Mouse (Mus musculus) MEL (cell line): Measurements from ENCODE around the gene Acvrl1. TPM values are rescaled to one million over a fixed set of nuclear protein-coding genes. Genes with fewer than 3 reads are reported as not detected.

Experiments
- DNase-seq: peaks from one replicate; pipeline ENCODE4 v3.0.0; 2011; ENCODE audit warnings: low read depth, low spot score
- H3K27ac ChIP-seq: 2 replicates; pipeline ENCODE4 v1.5.1; 2012; ENCODE audit warnings: low read depth, mild to moderate bottlenecking, control low read depth, low read length, moderate library complexity; ENCODE audit not compliant: control insufficient read depth
- H3K27me3 ChIP-seq, 2 experiments: fragments of 150-350 bp in 1 of 2; sonication (generic) in 1 of 2; 2 replicates each; pipeline ENCODE4 v1.6.1; 2012; ENCODE audit warnings: low read length in 2 of 2, mild to moderate bottlenecking in 2 of 2, improper control_type of control experiment in 1 of 2, moderate library complexity in 1 of 2; ENCODE audit not compliant: insufficient read depth in 2 of 2, control insufficient read depth in 1 of 2
- H3K36me3 ChIP-seq, 2 experiments: 2 replicates each; pipeline ENCODE4 v1.6.1; 2012 to 2014; ENCODE audit warnings: low read length in 2 of 2, improper control_type of control experiment in 1 of 2, inconsistent platforms in 1 of 2, mild to moderate bottlenecking in 1 of 2; ENCODE audit not compliant: insufficient read depth in 2 of 2, control insufficient read depth in 1 of 2
- H3K4me1 ChIP-seq, 2 experiments: fragments of 150-350 bp in 1 of 2; sonication (generic) in 1 of 2; 2 replicates each; pipeline ENCODE4 v1.6.1; 2012; ENCODE audit warnings: low read length in 2 of 2, improper control_type of control experiment in 1 of 2, mild to moderate bottlenecking in 1 of 2; ENCODE audit not compliant: insufficient read depth in 2 of 2, control insufficient read depth in 1 of 2
- H3K4me3 ChIP-seq, 2 experiments: fragments of 150-350 bp in 1 of 2; sonication (generic) in 1 of 2; 2 replicates each; pipeline ENCODE4 v1.5.1; 2012; ENCODE audit warnings: low read depth in 2 of 2, low read length in 2 of 2, mild to moderate bottlenecking in 2 of 2, moderate library complexity in 2 of 2, control low read depth in 1 of 2, improper control_type of control experiment in 1 of 2; ENCODE audit not compliant: control insufficient read depth in 1 of 2, insufficient read depth in 1 of 2
- H3K79me2 ChIP-seq: 2 replicates; pipeline ENCODE4 v1.6.1; 2012; ENCODE audit warnings: mild to moderate bottlenecking, low read length, moderate library complexity; ENCODE audit not compliant: control insufficient read depth, poor library complexity, insufficient read depth
- H3K9ac ChIP-seq: 2 replicates; pipeline ENCODE4 v1.6.1; 2012; ENCODE audit warnings: low read depth, mild to moderate bottlenecking, control low read depth, low read length, moderate library complexity; ENCODE audit not compliant: control insufficient read depth, poor library complexity, severe bottlenecking
- H3K9me3 ChIP-seq: fragments of 150-350 bp; sonication (generic); replicated peaks from 2 replicates; pipeline ENCODE4 v1.6.1; 2012; ENCODE audit warnings: mild to moderate bottlenecking, low read length, improper control_type of control experiment, moderate library complexity; ENCODE audit not compliant: insufficient read depth
- BHLHE40 ChIP-seq: IDR thresholded peaks from 2 replicates; pipeline ENCODE4 v1.6.1; 2012; ENCODE audit warnings: low read depth, mild to moderate bottlenecking, inconsistent platforms, low read length, improper control_type of control experiment, borderline replicate concordance
- CHD1 ChIP-seq: IDR thresholded peaks from 2 replicates; pipeline ENCODE4 v1.6.1; 2012; ENCODE audit warnings: low read depth, mild to moderate bottlenecking, inconsistent platforms, low read length, improper control_type of control experiment
- CHD2 ChIP-seq: IDR thresholded peaks from 2 replicates; pipeline ENCODE4 v1.6.1; 2011; ENCODE audit warnings: low read length, improper control_type of control experiment
- E2F4 ChIP-seq: IDR thresholded peaks from 2 replicates; pipeline ENCODE4 v1.6.1; 2011; ENCODE audit warnings: low read depth, low read length, improper control_type of control experiment, borderline replicate concordance
- ELF1 ChIP-seq: IDR thresholded peaks from 2 replicates; pipeline ENCODE4 v1.6.1; 2014; ENCODE audit warnings: low read depth, mild to moderate bottlenecking, inconsistent platforms, low read length, improper control_type of control experiment, moderate library complexity
- EP300 ChIP-seq, 2 experiments: IDR thresholded peaks; 2 replicates each; pipeline ENCODE4 v1.6.1; 2011; ENCODE audit warnings: improper control_type of control experiment in 2 of 2, low read length in 2 of 2, low read depth in 1 of 2, mild to moderate bottlenecking in 1 of 2
- ETS1 ChIP-seq: IDR thresholded peaks from 2 replicates; pipeline ENCODE4 v1.6.1; 2012; ENCODE audit warnings: low read depth, mild to moderate bottlenecking, inconsistent platforms, low read length, improper control_type of control experiment, moderate library complexity
- GABPA ChIP-seq: IDR thresholded peaks from 2 replicates; pipeline ENCODE4 v1.6.1; 2012; ENCODE audit warnings: low read depth, mild to moderate bottlenecking, inconsistent platforms, low read length, improper control_type of control experiment, moderate library complexity
- GATA1 ChIP-seq: IDR thresholded peaks from 2 replicates; pipeline ENCODE4 v1.6.1; 2011; ENCODE audit warnings: low read depth, low read length, improper control_type of control experiment
- MAX ChIP-seq: IDR thresholded peaks from 2 replicates; pipeline ENCODE4 v1.6.1; 2011; ENCODE audit warnings: low read length, improper control_type of control experiment
- MAZ ChIP-seq: IDR thresholded peaks from 2 replicates; pipeline ENCODE4 v1.6.1; 2012; ENCODE audit warnings: low read depth, mild to moderate bottlenecking, inconsistent platforms, low read length, improper control_type of control experiment
- MXI1 ChIP-seq: IDR thresholded peaks from 2 replicates; pipeline ENCODE4 v1.6.1; 2011; ENCODE audit warnings: mild to moderate bottlenecking, low read depth, low read length, improper control_type of control experiment
- MYC ChIP-seq: IDR thresholded peaks from 2 replicates; pipeline ENCODE4 v1.6.1; 2011; ENCODE audit warnings: low read depth, mild to moderate bottlenecking, low read length, improper control_type of control experiment, moderate library complexity
- NELFE ChIP-seq: IDR thresholded peaks from 2 replicates; pipeline ENCODE4 v1.6.1; 2011; ENCODE audit warnings: low read depth, low read length, improper control_type of control experiment
- NRF1 ChIP-seq: IDR thresholded peaks from 2 replicates; pipeline ENCODE4 v1.6.1; 2014; ENCODE audit warnings: low read depth, mild to moderate bottlenecking, inconsistent platforms, low read length, improper control_type of control experiment, moderate library complexity; ENCODE audit not compliant: poor library complexity, insufficient read depth, severe bottlenecking
- POLR2A ChIP-seq, 2 experiments: IDR thresholded peaks; 2 replicates each; pipeline ENCODE4 v1.6.1; 2011 to 2012; ENCODE audit warnings: low read length in 2 of 2, mild to moderate bottlenecking in 2 of 2, control low read depth in 1 of 2, improper control_type of control experiment in 1 of 2, low read depth in 1 of 2, moderate library complexity in 1 of 2; ENCODE audit not compliant: control insufficient read depth in 1 of 2, insufficient read depth in 1 of 2, poor library complexity in 1 of 2
- POLR2AphosphoS5 ChIP-seq: IDR thresholded peaks from 2 replicates; pipeline ENCODE4 v1.6.1; 2012; ENCODE audit warnings: low read depth, borderline replicate concordance, mild to moderate bottlenecking, inconsistent platforms, low read length, moderate library complexity, mixed read lengths
- RCOR1 ChIP-seq: IDR thresholded peaks from 2 replicates; pipeline ENCODE4 v1.6.1; 2012; ENCODE audit warnings: low read depth, mild to moderate bottlenecking, inconsistent platforms, low read length, improper control_type of control experiment
- TAL1 ChIP-seq: IDR thresholded peaks from 2 replicates; pipeline ENCODE4 v1.6.1; 2012; ENCODE audit warnings: mild to moderate bottlenecking, inconsistent platforms, low read length, moderate library complexity, mixed read lengths
- TBP ChIP-seq: IDR thresholded peaks from 2 replicates; pipeline ENCODE4 v1.8.0; 2011; ENCODE audit warnings: low read depth, low read length, improper control_type of control experiment
- TCF12 ChIP-seq: IDR thresholded peaks from 2 replicates; pipeline ENCODE4 v1.6.1; 2014; ENCODE audit warnings: low read depth, mild to moderate bottlenecking, inconsistent platforms, low read length, improper control_type of control experiment, moderate library complexity
- USF1 ChIP-seq: IDR thresholded peaks from 2 replicates; pipeline ENCODE4 v1.6.1; 2014; ENCODE audit warnings: low read depth, mild to moderate bottlenecking, inconsistent platforms, low read length, improper control_type of control experiment, moderate library complexity
- USF2 ChIP-seq, 2 experiments: IDR thresholded peaks; 2 replicates each; pipeline ENCODE4 v1.6.1; 2011 to 2012; ENCODE audit warnings: improper control_type of control experiment in 2 of 2, low read length in 2 of 2, borderline replicate concordance in 1 of 2, inconsistent platforms in 1 of 2, low read depth in 1 of 2, mild to moderate bottlenecking in 1 of 2; ENCODE audit not compliant: insufficient read depth in 1 of 2
- ZC3H11A ChIP-seq: IDR thresholded peaks from 2 replicates; pipeline ENCODE4 v1.6.1; 2012; ENCODE audit warnings: low read depth, mild to moderate bottlenecking, inconsistent platforms, low read length, improper control_type of control experiment
- ZKSCAN1 ChIP-seq: IDR thresholded peaks from 2 replicates; pipeline ENCODE4 v1.6.1; 2012; ENCODE audit warnings: low read depth, mild to moderate bottlenecking, inconsistent platforms, low read length, improper control_type of control experiment, moderate library complexity
- ZMIZ1 ChIP-seq: IDR thresholded peaks from 2 replicates; pipeline ENCODE4 v1.6.1; 2012; ENCODE audit warnings: low read depth, mild to moderate bottlenecking, inconsistent platforms, low read length, improper control_type of control experiment, moderate library complexity
- polyA plus RNA-seq, 2 experiments: library from polyadenylated mRNA; stranded (reverse) in 1 of 2; unstranded in 1 of 2; fragments of >175 nt in 1 of 2; fragments of >200 nt in 1 of 2; gene quantifications; 2 replicates each; pipeline versions ENCODE4 v1.2.1 to v1.2.4; 2012; ENCODE audit warnings: low replicate concordance in 2 of 2, low read depth in 1 of 2; ENCODE audit not compliant: insufficient read length in 2 of 2, insufficient read depth in 1 of 2, missing spikeins in 1 of 2
- total RNA-seq: library from RNA; depleted of rRNA; stranded (reverse); fragments of 300-350 nt; gene quantifications from 2 replicates; pipeline ENCODE4 v1.2.3, GENCODE M21; 2012

Gene Acvrl1
- total and polyA plus RNA-seq, 3 experiments = 0.08 to 0.18 TPM; not detected in 1

DNA sequence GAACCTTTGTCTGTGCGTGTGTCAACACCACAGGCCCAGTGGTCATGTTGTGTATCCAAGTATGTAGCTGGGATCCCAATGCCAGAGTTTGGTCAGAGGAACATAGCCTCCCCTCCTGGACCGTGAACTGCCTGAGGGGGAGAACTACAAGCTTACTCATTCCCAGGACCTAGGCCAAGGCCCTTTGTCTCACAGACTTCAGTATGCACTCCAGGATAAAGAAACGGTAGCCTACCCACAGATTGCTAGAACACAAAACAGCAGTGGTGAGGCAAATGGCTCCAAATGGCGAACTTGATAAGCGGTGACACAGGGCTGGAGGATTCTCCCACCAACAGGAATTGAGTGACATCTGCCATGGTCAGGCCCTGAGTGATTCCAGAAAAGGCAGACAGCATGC is 35.5 kb downstream of the Acvrl1 start (continued):
- TF ChIP-seq POLR2A (IDR thresholded peaks at IDR 0.05; ENCODE audit: control insufficient read depth in 1 of 2, insufficient read depth in 1 of 2, low read depth in 1 of 2, low read length in 2 of 2, poor library complexity in 1 of 2) (peak in 1 of 2 experiments; percentile 29; a peak in 1 of 4 replicates), ETS1 (peak; percentile 24; the same call in 1 of the 2 replicates)

DNA sequence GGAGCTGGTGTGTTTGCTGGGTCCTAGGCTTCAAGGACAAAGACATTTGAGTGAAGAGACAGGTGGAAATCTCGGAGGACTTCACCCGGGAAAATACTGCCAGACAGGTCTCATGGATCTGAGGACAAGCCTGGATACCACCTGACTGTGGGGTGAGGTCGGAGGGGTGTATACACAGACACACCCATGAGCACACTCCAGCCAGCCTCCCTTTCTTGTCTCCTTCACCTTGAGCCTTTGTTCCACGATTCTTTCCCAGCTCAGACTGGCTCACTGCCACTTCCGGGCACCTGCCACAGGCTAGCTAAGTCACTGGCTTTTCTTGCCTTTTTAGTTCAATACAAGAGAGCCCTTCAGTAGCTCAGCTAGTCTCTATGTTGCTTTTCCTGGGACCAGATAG is 36.0 kb downstream of the Acvrl1 start:
- Histone ChIP-seq H3K4me3 (no peak overlapping the region; a peak in 1 of 4 replicates), H3K27me3 (no peaks in the 10 kb centered on the region), H3K9ac (no peak overlapping the region; the same call in none of the 2 replicates), H3K9me3 (no peaks in the 10 kb centered on the region), H3K4me1 (peaks cover 39 to 40% of the 10 kb centered on the region in 2 experiments), H3K27ac (peak overlapping the region; percentile 54), H3K79me2 (no peaks in the 10 kb centered on the region; the same call in 1 of the 2 replicates), H3K36me3 (peaks cover 0 to 44% of the 10 kb centered on the region in 2 experiments; a peak in 2 of 4 replicates)
- no peak for DNase-seq
- no peak for TF ChIP-seq MXI1
- 0 out of 2 replicates have a peak, but pooled peaks have one; percentile 12 for TF ChIP-seq USF1

DNA sequence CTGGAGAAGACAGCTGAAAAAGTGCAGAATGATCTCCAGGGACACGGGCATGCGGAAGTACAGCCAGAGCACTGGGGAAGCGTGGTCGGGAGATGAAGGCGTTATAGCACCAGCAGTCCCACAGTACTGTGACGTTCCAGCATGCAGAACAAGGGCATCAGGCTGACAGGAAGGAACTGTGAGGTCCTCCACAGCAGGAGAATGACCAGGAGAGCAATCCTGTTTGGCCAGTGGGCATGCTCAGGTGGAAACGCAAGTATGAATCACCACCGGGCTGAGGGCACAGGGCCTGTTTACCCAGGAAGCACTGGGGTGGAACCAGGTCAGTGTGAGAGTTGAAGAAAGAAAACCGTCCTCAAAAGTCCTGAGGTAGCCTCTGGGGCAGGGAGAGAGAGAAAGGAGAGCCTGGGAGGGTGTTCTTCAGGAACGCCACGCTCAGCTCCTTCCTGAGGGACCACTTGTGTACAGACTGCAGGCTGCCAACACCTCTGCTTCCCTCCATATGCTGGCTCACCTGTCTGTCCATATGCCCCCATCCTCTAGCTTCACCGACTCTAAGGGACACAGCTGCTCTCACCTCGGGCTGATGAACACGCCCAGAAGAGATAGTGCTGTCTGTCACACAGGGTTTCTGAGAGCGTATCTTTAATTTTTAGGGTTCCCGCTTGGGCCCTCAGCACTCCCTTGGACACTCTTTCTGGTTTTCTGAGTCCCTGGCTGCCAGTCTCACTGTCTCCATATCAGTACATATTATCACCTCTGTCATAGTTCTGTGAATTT is 37.5 kb downstream of the Acvrl1 start:
- Histone ChIP-seq H3K9ac (peak overlapping the region; percentile 54), H3K4me3 (peak overlapping the region; percentile 33 to 36), H3K27me3 (no peaks in the 10 kb centered on the region), H3K4me1 (peaks cover 43% of the 10 kb centered on the region in 2 experiments), H3K79me2 (no peaks in the 10 kb centered on the region), H3K9me3 (no peaks in the 10 kb centered on the region), H3K36me3 (peaks cover 0 to 46% of the 10 kb centered on the region in 2 experiments; a peak in 2 of 4 replicates), H3K27ac (peak overlapping the region; percentile 58)
- DNase-seq = peak; percentile 70
- TF ChIP-seq USF2 (IDR thresholded peaks at IDR 0.05; ENCODE audit: borderline replicate concordance in 1 of 2, insufficient read depth in 1 of 2, low read depth in 1 of 2, low read length in 2 of 2) = no peak
- TF ChIP-seq ZKSCAN1 = no peak
- peak; percentile 73; the same call in 1 of the 2 replicates for TF ChIP-seq ELF1
- peak; percentile 50; the same call in 1 of the 2 replicates for TF ChIP-seq MYC
- peak; percentile 6 to 66; a peak in 2 of 4 replicates for TF ChIP-seq EP300 (IDR thresholded peaks at IDR 0.05; ENCODE audit: low read depth in 1 of 2, low read length in 2 of 2)
- TF ChIP-seq NRF1 = no peak
- 0 out of 2 replicates have a peak, but pooled peaks have one; percentile 55 for TF ChIP-seq E2F4
- 0 out of 2 replicates have a peak, but pooled peaks have one; percentile 20 for TF ChIP-seq TBP
- TF ChIP-seq MAZ = peak; percentile 83
- no peak for TF ChIP-seq ZC3H11A
- peak; percentile 60 for TF ChIP-seq ETS1
- peak; percentile 53; the same call in 1 of the 2 replicates for TF ChIP-seq ZMIZ1
- peak; percentile 14; the same call in 1 of the 2 replicates for TF ChIP-seq MXI1
- peak; percentile 55 for TF ChIP-seq TCF12
- TF ChIP-seq USF1 = no peak
- TF ChIP-seq GATA1 = peak; percentile 75
- no peak for TF ChIP-seq POLR2AphosphoS5
- no peak for TF ChIP-seq CHD2
- no peak for TF ChIP-seq BHLHE40
- peak; percentile 55 for TF ChIP-seq NELFE
- TF ChIP-seq MAX = peak; percentile 31; the same call in 1 of the 2 replicates
- peak; percentile 38; the same call in 1 of the 2 replicates for TF ChIP-seq RCOR1
- no peak for TF ChIP-seq GABPA
- TF ChIP-seq CHD1 = peak; percentile 74; the same call in 1 of the 2 replicates
- TF ChIP-seq TAL1 = no peak
